7 mouse cellular contexts compared by ENCODE assay signal in the genomic region with DNA sequence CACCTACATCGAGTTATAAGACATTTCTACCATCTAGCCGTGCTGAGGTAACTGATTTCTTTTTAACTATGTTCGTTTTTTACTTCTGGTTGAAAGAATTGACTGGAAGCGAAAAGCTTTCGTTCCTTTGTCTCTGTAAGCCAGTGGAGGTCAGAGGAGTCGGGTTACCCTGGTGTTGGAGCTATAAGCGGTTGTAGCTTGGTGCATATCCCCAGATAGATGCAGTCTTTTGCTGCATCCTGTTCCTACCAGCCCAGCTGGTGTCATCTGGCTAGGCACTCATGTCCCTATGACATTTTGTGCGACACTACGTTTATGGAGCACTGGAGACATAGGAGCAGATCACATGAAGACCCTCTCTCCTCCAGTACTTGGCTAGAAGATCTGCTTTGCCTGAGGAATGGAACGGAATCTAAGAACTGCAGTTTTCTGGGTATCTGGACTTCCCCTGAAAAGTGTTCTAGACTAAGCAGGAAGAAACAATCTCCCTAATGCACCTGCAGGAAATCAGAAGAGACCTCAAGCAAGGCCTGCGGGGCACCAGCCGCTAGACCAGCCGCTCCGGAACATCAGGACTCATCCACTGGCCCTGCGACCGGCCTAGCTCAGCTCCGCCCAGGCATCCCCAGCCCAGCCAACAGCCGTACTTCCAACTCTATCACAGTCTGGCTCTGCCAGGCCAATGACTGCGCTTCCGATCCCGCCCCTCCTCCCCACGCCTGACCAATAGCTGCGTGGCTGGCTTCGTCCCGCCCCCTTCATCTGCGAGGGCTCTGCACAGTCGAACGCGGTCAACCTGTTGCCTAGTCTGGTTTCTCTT. TPM values are rescaled to one million over a fixed set of nuclear protein-coding genes. Genes with fewer than 3 reads are reported as not detected.
DNase-seq lines count a peak whose midpoint lies in the region; ATAC-seq lines count a peak whose summit lies in the region.

A gene (plus strand): TSS at position 757 of the 820 bp plus-strand sequence.

- peak; percentile 100 for ATAC-seq in embryonic facial prominence, embryonic 11.5 days (replicated peaks; ENCODE audit: insufficient number of reproducible peaks, low FRiP score, low TSS enrichment, low read depth)
- peak; percentile 95 for ATAC-seq in granulocyte monocyte progenitor cell, adult 5-6 weeks (replicated peaks; ENCODE audit: poor library complexity, severe bottlenecking)
- ATAC-seq in midbrain, embryonic 13.5 days: peak; percentile 100

- no peaks in the 10 kb centered on the region for H3K9me3 ChIP-seq in embryonic facial prominence, embryonic 11.5 days (replicated peaks; ENCODE audit: control insufficient read depth, low read length)
- H3K9me3 ChIP-seq in limb, embryonic 10.5 days (replicated peaks): no peaks in the 10 kb centered on the region
- H3K9me3 ChIP-seq in midbrain, embryonic 13.5 days: no peaks in the 10 kb centered on the region

- H3K4me2 ChIP-seq in embryonic facial prominence, embryonic 11.5 days (ENCODE audit: low read depth, low read length): peak within 1 kb of the TSS; percentile 87
- H3K4me2 ChIP-seq in midbrain, embryonic 13.5 days (replicated peaks): peak within 1 kb of the TSS; percentile 83

- 9% methylated on average over 29 of the region's 29 CpGs for WGBS in embryonic facial prominence, embryonic 11.5 days
- 12% methylated on average over 29 of the region's 29 CpGs for WGBS in limb, embryonic 10.5 days
- 8% methylated on average over 29 of the region's 29 CpGs for WGBS in midbrain, embryonic 13.5 days

- peak within 1 kb of the TSS; percentile 60 for H3K4me3 ChIP-seq in embryonic facial prominence, embryonic 11.5 days (ENCODE audit: low read depth, low read length)
- H3K4me3 ChIP-seq in limb, embryonic 10.5 days: peak within 1 kb of the TSS; percentile 66
- H3K4me3 ChIP-seq in midbrain, embryonic 13.5 days (replicated peaks): peak within 1 kb of the TSS; percentile 52

- no peaks in the 10 kb centered on the region for H3K27me3 ChIP-seq in embryonic facial prominence, embryonic 11.5 days (ENCODE audit: control insufficient read depth, insufficient read depth, low read length)
- no peaks in the 10 kb centered on the region for H3K27me3 ChIP-seq in limb, embryonic 10.5 days (ENCODE audit: low read depth, poor library complexity, severe bottlenecking)
- H3K27me3 ChIP-seq in midbrain, embryonic 13.5 days: no peaks in the 10 kb centered on the region

- peak within 1 kb of the TSS; percentile 81 for H3K9ac ChIP-seq in embryonic facial prominence, embryonic 11.5 days (replicated peaks; ENCODE audit: low read length)
- peak within 1 kb of the TSS; percentile 64 for H3K9ac ChIP-seq in midbrain, embryonic 13.5 days (replicated peaks)

- DNase-seq in adrenal gland, postnatal 14 days: peak; percentile 99
- DNase-seq in embryonic facial prominence, embryonic 11.5 days (ENCODE audit: low spot score): peak; percentile 97
- DNase-seq in kidney, adult 11 months: peak; percentile 98
- peak; percentile 93 for DNase-seq in limb, embryonic 10.5 days (ENCODE audit: low spot score)
- DNase-seq in spleen, adult 12 weeks (ENCODE audit: low spot score): peak; percentile 90

- H3K27ac ChIP-seq in embryonic facial prominence, embryonic 11.5 days (replicated peaks; ENCODE audit: low read depth, low read length): 0 out of 2 replicates have a peak within 1 kb of the TSS, but pooled peaks have one; percentile 20
- H3K27ac ChIP-seq in limb, embryonic 10.5 days: peak within 1 kb of the TSS; percentile 82
- no peak within 1 kb of the TSS for H3K27ac ChIP-seq in midbrain, embryonic 13.5 days

- H3K36me3 ChIP-seq in embryonic facial prominence, embryonic 11.5 days (replicated peaks; ENCODE audit: control insufficient read depth, insufficient read depth, low read depth, low read length): no peaks in the 10 kb centered on the region
- peaks cover 7% of the 10 kb centered on the region for H3K36me3 ChIP-seq in limb, embryonic 10.5 days
- no peaks in the 10 kb centered on the region for H3K36me3 ChIP-seq in midbrain, embryonic 13.5 days

- no peaks in the 10 kb centered on the region for H3K4me1 ChIP-seq in embryonic facial prominence, embryonic 11.5 days (ENCODE audit: control insufficient read depth, insufficient read depth, low read length)
- H3K4me1 ChIP-seq in limb, embryonic 10.5 days: peaks cover 27% of the 10 kb centered on the region
- H3K4me1 ChIP-seq in midbrain, embryonic 13.5 days (replicated peaks): peaks cover 19% of the 10 kb centered on the region

RNA-seq across cellular contexts. Expression of the gene that starts here (rescaled TPM):
- 44.8 and 45.4 TPM in 2 replicates for total RNA-seq in adrenal gland, postnatal 14 days (2021)
- polyA plus RNA-seq in embryonic facial prominence, embryonic 11.5 days (2014; fragmentation: Nextera tagmentation; extraction: Ambion mirVana): 13.3 and 14.3 TPM in 2 replicates
- total RNA-seq in granulocyte monocyte progenitor cell, adult 5-6 weeks (2014; fragmentation: Nextera tagmentation): 26.2 and 26.6 TPM in 2 replicates
- total RNA-seq in granulocyte monocyte progenitor cell, adult 5-6 weeks (2017): 11.3 and 11.8 TPM in 2 replicates
- polyA plus RNA-seq in limb, embryonic 10.5 days (2016; fragmentation: Nextera tagmentation; extraction: Ambion mirVana): 20.4 and 21.5 TPM in 2 replicates
- polyA plus RNA-seq in midbrain, embryonic 13.5 days (2015; fragmentation: Nextera tagmentation; extraction: Ambion mirVana): 6.6 and 8.6 TPM in 2 replicates
